Mouse (Mus musculus): ENCODE data around the gene Ppfia3. TPM values are rescaled to one million over a fixed set of nuclear protein-coding genes. Genes with fewer than 3 reads are reported as not detected.

Gene Ppfia3
- polyA plus RNA-seq, 1 experiment = 84.3 TPM

DNA sequence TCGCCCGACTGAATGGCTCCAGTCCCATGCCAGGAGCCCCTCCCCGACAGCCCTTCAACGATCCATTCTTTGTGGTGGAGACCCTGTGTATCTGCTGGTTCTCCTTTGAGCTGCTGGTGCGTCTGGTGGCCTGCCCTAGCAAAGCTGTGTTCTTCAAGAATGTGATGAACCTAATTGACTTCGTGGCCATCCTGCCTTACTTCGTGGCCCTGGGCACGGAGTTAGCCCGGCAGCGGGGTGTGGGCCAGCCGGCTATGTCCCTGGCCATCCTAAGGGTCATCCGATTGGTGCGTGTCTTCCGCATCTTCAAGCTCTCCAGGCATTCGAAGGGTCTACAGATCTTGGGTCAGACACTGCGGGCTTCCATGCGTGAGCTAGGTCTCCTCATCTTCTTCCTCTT is 42.1 kb upstream of the Ppfia3 start:
- Histone ChIP-seq H3K27ac (ENCODE audit: insufficient read depth, low read length) (no peak overlapping the region), H3K4me3 (replicated peaks; ENCODE audit: insufficient read depth, low read depth, low read length) (no peak overlapping the region), H3K27me3 (ENCODE audit: control insufficient read depth, insufficient read depth, low read length) (peaks cover 6% of the 10 kb centered on the region; the same call in 1 of the 2 replicates), H3K4me1 (ENCODE audit: control insufficient read depth, insufficient read depth, low read length) (no peaks in the 10 kb centered on the region; the same call in 1 of the 2 replicates)
- no peak for DNase-seq
- TF ChIP-seq POLR2A (IDR thresholded peaks at IDR 0.05; ENCODE audit: borderline replicate concordance, insufficient read depth, low read length) (no peak), CTCF (IDR thresholded peaks at IDR 0.05; ENCODE audit: borderline replicate concordance, insufficient read depth, low read depth, low read length) (no peak)
- 86% methylated on average over 17 of the region's 17 CpGs for WGBS

DNA sequence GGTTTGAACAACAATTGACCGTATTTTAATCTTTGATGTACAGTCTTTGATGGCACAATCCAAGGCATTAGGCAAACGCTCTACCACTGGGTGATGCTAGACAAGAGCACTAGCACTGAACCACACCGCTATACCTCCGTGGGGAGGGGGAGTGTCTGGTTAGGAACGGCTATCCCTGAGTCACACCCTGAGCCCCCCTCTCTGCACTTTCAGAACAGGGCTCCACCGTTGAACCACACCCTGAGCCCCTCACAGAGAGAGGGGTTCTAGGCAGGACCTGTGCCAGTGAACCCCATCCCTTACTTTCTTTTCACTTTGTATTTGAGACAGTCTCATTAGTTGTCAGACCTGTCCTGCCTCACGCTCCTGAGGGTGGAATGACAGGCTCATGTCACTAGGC is 41.5 kb upstream of the Ppfia3 start:
- TF ChIP-seq CTCF (IDR thresholded peaks at IDR 0.05; ENCODE audit: borderline replicate concordance, insufficient read depth, low read depth, low read length) (no peak), POLR2A (IDR thresholded peaks at IDR 0.05; ENCODE audit: borderline replicate concordance, insufficient read depth, low read length) (no peak)
- 71% methylated on average over 7 of the region's 7 CpGs for WGBS
- Histone ChIP-seq H3K27me3 (ENCODE audit: control insufficient read depth, insufficient read depth, low read length) (peaks cover 6% of the 10 kb centered on the region; the same call in 1 of the 2 replicates), H3K4me1 (ENCODE audit: control insufficient read depth, insufficient read depth, low read length) (no peaks in the 10 kb centered on the region; the same call in 1 of the 2 replicates), H3K27ac (ENCODE audit: insufficient read depth, low read length) (no peak overlapping the region), H3K4me3 (replicated peaks; ENCODE audit: insufficient read depth, low read depth, low read length) (no peak overlapping the region)
- no peak for DNase-seq

DNA sequence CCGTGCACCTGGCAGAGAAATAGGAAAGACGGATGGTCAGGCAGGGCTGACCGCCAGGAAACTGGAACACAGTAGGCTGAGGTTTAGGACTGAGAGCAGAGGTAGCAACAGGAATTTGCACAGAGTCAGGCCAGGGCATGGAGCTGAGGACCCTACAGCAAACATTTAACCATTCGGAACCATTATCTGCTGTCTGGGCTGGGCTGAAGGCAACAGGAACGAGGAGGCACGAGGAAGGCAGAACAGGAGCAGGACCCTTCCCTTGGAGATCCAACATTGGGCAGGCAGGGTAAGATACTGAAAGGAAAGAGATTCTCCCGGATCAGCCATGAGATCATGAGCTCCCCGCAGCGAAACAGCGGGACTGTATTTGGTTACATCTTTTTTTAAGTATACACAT is 41.0 kb upstream of the Ppfia3 start:
- no peaks in the 10 kb centered on the region; the same call in 1 of the 2 replicates for H3K4me1 ChIP-seq (ENCODE audit: control insufficient read depth, insufficient read depth, low read length)
- WGBS = 62% methylated on average over 10 of the region's 10 CpGs
- peaks cover 6% of the 10 kb centered on the region; the same call in 1 of the 2 replicates for H3K27me3 ChIP-seq (ENCODE audit: control insufficient read depth, insufficient read depth, low read length)
- no peak for TF ChIP-seq POLR2A (IDR thresholded peaks at IDR 0.05; ENCODE audit: borderline replicate concordance, insufficient read depth, low read length)
- TF ChIP-seq CTCF (IDR thresholded peaks at IDR 0.05; ENCODE audit: borderline replicate concordance, insufficient read depth, low read depth, low read length) = no peak
- H3K4me3 ChIP-seq (replicated peaks; ENCODE audit: insufficient read depth, low read depth, low read length) = no peak overlapping the region
- no peak overlapping the region for H3K27ac ChIP-seq (ENCODE audit: insufficient read depth, low read length)
- no peak for DNase-seq

DNA sequence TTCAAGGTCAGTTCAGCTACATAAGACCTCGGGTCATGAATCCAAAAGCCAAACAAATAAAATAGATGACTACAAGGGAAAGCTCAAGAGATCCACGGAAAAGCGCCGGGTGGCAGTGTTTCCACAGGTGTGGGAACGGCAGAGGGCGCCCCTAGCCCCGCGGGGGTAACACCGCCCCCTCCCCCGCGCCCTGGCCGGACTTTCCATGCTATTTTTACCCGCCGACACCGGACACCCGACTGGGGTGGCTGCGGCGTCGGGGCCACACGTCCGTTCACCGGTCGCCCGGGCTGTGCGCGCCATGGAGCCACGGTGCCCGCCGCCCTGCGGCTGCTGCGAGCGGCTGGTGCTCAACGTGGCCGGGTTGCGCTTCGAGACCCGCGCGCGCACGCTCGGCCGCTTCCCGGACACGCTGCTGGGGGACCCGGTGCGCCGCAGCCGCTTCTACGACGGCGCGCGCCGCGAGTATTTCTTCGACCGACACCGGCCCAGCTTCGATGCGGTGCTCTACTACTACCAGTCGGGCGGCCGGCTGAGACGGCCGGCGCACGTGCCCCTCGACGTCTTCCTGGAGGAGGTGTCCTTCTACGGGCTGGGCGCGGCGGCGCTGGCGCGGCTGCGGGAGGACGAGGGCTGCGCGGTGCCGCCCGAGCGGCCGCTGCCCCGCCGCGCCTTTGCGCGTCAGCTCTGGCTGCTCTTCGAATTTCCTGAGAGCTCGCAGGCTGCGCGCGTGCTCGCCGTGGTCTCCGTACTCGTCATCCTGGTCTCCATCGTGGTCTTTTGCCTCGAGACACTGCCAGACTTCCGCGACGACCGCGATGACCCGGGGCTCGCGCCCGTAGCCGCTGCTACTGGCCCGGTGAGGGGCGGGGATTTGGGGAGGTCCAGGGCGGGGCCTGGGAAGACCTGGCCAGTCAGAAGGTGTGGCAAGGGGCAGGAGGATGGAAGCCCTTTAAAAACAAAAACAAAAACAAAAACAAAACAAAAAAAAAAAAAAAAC is 39.6 kb upstream of the Ppfia3 start:
- TF ChIP-seq CTCF (IDR thresholded peaks at IDR 0.05; ENCODE audit: borderline replicate concordance, insufficient read depth, low read depth, low read length) (no peak), POLR2A (IDR thresholded peaks at IDR 0.05; ENCODE audit: borderline replicate concordance, insufficient read depth, low read length) (no peak)
- peaks cover 6% of the 10 kb centered on the region; the same call in 1 of the 2 replicates for H3K27me3 ChIP-seq (ENCODE audit: control insufficient read depth, insufficient read depth, low read length)
- 2% methylated on average over 113 of the region's 114 CpGs for WGBS
- H3K4me1 ChIP-seq (ENCODE audit: control insufficient read depth, insufficient read depth, low read length) = no peaks in the 10 kb centered on the region; the same call in 1 of the 2 replicates
- H3K4me3 ChIP-seq (replicated peaks; ENCODE audit: insufficient read depth, low read depth, low read length) = peak overlapping the region; percentile 44
- no peak overlapping the region for H3K27ac ChIP-seq (ENCODE audit: insufficient read depth, low read length)
- no peak for DNase-seq

DNA sequence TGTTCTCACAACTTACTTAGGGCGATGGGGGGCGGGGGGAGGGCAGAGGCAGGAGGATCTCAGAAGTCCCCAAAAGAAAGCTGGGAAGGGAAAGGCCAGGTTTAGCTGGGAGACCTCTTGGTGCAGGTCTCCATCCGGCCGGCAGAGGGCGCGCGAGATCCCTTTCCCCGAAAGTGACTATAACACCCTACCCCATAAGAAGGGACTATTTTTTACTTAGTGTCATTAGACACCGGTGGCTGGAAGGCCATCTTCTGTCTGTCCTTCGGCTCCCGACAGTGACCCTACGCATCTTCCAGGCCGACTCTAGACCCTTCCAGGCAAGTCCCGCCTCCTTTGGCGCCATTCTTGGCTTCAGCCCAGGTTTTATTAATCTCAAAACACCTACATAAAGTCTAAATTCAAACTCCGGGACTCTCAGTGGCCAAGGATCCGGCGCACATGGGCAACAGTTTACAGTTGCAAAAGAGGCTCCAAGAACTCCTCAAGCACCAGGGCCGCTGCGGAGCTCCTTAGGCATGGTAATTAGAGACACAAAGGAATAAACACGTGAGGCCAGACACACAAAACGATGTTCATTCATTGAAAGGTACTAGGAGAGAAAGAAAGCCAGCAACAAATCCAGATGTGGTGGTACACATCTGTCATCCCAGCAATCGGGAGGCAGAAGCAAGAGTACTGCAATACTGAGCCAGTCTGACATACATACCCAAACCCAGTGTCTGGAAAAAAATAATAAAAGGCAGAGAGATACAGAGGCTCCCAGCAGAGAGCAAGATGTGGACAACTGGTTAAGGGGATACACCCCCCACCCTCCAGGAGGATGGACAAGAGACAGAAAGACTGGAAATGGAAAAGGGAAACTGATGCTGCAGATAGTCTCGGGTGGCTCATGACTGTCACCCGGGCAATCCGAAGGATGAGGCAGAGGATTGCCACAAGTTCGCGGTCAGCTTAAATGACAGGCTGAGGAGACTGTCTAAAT is 38.6 kb upstream of the Ppfia3 start, which contains the start of gene Kcna7:
Gene Kcna7 (plus strand): TSS at position 563 of the 985 bp plus-strand sequence.
- Histone ChIP-seq H3K27me3 (ENCODE audit: control insufficient read depth, insufficient read depth, low read length) (peaks cover 6% of the 10 kb centered on the region; the same call in 1 of the 2 replicates), H3K27ac (ENCODE audit: insufficient read depth, low read length) (no peak within 1 kb of the TSS), H3K4me3 (replicated peaks; ENCODE audit: insufficient read depth, low read depth, low read length) (peak within 1 kb of the TSS; percentile 42), H3K4me1 (ENCODE audit: control insufficient read depth, insufficient read depth, low read length) (no peaks in the 10 kb centered on the region; the same call in 1 of the 2 replicates)
- TF ChIP-seq POLR2A (IDR thresholded peaks at IDR 0.05; ENCODE audit: borderline replicate concordance, insufficient read depth, low read length) (no peak), CTCF (IDR thresholded peaks at IDR 0.05; ENCODE audit: borderline replicate concordance, insufficient read depth, low read depth, low read length) (peak; percentile 80)
- DNase-seq = peak; percentile 57 to 79
- WGBS = 10% methylated on average over 28 of the region's 28 CpGs

DNA sequence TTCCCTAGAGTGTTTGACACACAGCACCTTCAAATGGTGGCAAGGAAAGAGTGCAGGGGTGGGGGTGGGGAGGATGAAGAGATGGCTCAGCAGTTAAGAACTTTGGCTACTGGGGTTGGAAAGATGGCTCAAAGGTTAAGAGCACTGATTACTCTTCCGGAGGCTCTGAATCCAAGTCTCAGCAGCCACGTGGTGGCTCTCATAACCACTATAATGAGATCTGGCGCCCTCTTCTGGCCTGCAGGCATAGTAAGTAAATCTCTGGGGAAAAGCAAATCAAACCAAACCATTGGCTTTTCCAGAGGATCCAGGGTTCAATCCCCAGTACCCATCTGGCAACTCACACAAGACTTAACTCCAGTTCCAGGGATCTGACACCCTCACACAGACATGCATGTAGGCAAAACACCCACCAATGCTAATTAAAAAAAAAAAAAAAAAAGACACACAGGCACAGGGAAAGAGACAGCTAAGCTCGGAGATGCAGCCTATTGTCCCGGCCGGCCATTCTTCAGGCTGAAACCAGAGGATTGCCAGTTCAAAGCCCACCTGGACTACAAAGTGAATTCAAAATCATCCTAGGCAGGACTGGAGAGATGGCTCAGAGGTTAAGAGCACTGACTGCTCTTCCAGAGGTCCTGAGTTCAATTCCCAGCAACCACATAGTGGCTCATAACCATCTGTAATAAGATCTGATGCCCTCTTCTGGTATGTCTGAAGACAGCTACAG is 36.9 kb upstream of the Ppfia3 start:
- Histone ChIP-seq H3K4me3 (replicated peaks; ENCODE audit: insufficient read depth, low read depth, low read length) (no peak overlapping the region), H3K4me1 (ENCODE audit: control insufficient read depth, insufficient read depth, low read length) (no peaks in the 10 kb centered on the region; the same call in 1 of the 2 replicates), H3K27ac (ENCODE audit: insufficient read depth, low read length) (no peak overlapping the region), H3K27me3 (ENCODE audit: control insufficient read depth, insufficient read depth, low read length) (peaks cover 6% of the 10 kb centered on the region; the same call in 1 of the 2 replicates)
- TF ChIP-seq CTCF (IDR thresholded peaks at IDR 0.05; ENCODE audit: borderline replicate concordance, insufficient read depth, low read depth, low read length) (peak; percentile 33; the same call in 1 of the 2 replicates), POLR2A (IDR thresholded peaks at IDR 0.05; ENCODE audit: borderline replicate concordance, insufficient read depth, low read length) (no peak)
- 41% methylated on average over 6 of the region's 6 CpGs for WGBS
- peak; percentile 38 to 45 for DNase-seq
